Mouse (Mus musculus) spleen, postnatal 4 days (tissue): ENCODE measurements at regions not wholly inside any gene's neighbourhood (a gene's known extent, or its start where the extent isn't known, plus 50 kb on each side); places are given as distances from the start of the nearest gene placed in this dataset.

Experiments
- DNase-seq, 2 experiments: peaks; one replicate each; pipeline ENCODE4 v3.0.0; 2022; ENCODE audit warnings: low spot score in 2 of 2

DNA sequence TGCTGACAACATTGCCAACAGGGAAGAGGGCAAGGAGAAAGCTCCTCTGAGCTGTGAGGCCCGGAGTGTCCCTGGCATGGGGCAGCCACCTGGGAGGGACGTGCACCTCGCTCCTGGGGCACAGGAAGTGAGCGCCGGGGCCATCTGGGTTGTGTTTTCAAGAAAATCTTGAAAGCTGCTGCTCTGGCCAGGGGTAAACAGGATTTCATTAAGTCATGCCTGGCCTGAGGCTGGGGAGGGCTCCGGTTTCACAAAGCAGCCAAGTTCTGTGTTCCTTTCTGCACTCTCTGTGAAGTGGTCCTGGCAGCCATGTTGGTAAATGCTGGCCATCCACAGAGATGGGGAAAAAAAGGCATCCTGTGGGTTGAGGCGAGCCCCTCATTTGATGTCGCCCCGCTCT, 406.8 kb upstream of the Zmiz1 start:
- DNase-seq = no peak

GRCm38 (mm10) chr14:25059351-25059750, 399.6 kb upstream of the Zmiz1 start:
- no peak for DNase-seq

GRCm38 (mm10) chr14:25060285-25060684, 398.7 kb upstream of the Zmiz1 start:
- DNase-seq = no peak

- no peak for DNase-seq
These were observed 395.9 kb upstream of the Zmiz1 start for GRCm38 (mm10) chr14:25063090-25063489.

DNA sequence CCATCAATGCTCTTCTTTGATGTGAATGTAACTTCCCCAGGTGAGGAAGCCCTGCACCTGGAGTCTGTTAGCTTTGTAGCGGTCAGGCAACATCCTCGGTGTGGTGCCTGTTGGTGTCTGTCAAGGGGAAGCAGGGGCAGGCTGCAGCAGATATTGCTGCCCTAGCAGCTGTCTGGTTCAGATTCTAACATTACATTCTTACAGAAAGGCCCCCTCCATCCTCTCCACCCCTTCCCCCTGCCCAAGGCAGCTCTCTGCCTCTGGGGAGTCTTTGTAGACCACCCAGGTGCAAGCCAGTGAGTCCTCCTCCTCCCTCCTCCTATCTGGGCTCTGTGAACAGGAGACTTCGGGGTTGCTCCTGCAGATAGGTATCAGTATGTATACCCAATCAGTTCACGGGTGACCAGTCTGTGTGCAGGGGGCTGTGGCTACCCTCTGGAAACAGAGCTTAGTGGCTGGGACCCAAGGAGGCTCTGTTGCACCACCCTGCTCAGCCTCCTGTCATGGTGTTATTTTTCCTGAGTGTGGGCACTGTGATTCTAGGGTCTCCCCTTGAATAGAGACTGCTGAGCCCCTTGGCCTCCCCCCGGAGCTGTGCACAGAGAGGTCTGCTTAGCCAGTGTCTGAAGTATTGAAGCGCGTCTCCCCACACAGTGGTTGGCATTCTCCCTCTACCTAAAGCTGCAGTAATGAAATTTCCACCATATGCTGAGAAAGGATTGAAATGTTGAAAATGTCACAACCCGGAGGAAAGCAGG, 394.6 kb upstream of the Zmiz1 start:
- DNase-seq = no peak

DNA sequence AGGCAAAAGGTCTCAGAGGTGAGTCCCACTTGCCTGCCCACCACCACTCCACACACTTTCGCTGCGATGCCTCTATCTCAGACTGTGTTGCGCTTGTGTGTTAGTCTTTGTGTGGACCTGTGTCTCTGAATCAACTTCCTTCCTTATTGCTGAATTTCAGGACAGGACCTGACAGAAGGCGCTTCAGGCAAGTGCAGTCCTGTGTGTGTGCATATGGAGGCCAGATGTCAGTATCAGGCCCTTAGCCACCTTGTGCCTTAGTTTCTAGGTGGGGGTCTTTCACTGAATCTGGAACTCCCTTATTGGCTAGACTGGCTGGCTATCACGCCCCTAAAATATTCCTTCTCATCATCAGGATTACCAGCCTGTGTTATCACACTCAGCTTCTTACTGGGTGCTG, 391.6 kb upstream of the Zmiz1 start:
- no peak for DNase-seq

DNA sequence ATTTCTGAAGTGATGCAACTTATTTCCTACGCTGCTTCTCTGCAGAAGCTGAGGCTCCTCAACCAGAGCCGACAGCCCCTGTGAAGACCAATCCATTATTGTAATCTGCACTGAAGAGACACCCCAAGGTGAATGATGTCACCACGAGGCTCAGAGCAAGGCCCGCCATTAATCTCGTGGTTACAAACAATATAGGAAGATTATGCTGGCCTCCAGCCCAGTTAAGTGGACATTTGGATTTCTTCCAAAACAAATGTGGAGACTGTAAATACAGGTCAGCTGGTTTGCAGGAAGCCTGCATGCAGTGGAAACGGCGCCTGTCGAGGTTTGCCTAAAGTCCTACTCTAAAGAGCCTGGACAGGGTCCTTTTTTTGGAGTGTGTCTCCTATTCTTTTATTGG, 390.6 kb upstream of the Zmiz1 start:
- no peak for DNase-seq

DNA sequence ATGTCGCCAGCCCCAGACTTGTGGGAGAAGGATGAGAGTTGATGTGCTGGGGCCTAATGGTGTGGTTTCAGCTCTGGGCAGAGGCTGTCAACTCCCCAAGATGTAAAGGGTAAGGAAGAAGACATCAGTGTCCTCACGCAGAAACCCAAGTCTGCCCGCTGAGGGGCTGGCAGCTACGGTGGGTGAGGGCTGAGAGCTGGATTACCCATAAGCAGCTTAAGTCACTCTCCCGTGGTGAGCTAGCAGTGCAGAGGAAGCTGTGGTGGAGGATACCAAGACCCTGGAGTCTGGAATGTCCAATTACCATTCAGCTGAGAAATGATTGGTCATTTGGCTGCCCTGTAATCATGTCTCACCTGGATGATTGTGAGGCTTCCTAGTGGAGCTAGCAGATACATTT, 385.8 kb upstream of the Zmiz1 start:
- DNase-seq = no peak

DNA sequence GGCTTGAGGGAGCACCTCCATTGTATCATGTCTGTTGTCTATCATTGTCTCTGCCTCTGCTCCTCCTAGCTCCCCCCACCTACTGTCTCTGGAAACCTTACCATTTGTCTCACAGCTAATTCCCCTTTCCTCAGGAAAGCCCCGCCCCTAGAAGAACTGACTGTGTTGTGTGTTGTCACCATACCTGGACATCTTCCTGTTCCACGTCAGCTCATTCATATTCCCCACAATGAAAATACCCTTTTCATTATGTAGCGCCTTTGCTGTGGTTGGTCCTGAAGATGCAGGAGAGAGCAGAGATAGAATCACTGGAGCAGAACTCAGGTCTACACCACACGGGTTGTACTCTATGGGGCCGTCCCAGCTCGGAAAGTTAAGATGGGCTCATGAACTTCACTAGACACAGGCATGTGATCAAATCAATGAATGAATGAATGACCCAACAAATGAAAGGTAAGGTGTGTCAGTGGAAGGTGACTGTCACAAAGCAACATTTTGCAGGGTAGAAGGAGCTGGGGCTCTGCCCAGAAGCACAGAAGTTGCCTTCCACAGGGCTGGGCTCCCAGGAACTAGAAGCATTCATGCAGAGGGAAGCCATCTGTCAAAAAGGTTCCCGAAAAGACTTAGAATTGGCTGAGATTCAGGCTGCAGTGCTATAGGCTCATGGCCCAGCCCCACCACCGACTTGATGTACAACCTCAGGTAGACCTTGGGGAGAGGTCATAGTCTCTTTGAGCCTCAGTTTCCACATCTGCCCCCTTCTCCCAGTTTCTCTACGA, 384.8 kb upstream of the Zmiz1 start:
- no peak for DNase-seq

- DNase-seq = no peak
These were observed 384.1 kb upstream of the Zmiz1 start for GRCm38 (mm10) chr14:25074891-25075290.

GRCm38 (mm10) chr14:25080431-25080830, 378.6 kb upstream of the Zmiz1 start:
- DNase-seq = no peak

- no peak for DNase-seq
These were observed 375.1 kb upstream of the Zmiz1 start for GRCm38 (mm10) chr14:25083847-25084246.

DNA sequence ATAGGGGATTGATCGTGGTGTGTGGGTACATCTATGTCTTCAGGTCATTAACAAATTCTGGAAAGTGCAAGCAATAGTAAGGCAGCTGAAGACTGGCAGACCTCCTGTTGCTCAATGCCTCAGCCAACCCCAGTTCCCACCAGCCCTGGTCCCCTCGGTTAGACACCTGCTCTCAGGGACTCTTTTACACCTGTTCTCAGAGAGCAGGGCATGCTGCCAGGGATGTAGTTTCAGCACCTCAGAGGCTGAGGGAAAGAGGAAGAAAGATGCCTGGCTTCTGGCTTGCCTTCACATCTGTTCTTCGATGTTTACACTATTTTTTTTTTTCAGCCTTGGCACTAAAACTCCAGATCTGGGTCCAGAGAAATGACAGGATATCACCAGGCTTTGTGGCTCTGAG, 362.2 kb upstream of the Zmiz1 start:
- no peak for DNase-seq

DNA sequence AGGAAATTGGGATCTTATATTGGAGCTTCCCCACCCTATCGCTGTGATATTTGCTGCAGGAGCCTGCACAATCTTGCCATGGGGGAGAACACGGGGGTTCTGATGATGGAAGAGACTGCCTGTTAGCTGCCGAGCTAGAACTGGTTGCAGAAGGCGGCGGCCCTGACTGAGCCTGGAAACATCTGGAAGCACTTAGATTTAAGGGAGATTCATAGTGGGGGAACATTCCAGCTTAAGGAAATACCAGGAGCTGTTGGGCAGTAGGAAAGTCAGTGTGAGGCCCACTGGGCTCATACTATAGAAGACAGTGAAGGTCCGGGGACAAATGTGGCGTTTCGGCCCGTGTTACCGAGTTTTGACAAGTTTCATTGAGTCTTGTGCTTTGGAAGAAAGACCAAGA, 353.6 kb upstream of the Zmiz1 start:
- no peak for DNase-seq

DNA sequence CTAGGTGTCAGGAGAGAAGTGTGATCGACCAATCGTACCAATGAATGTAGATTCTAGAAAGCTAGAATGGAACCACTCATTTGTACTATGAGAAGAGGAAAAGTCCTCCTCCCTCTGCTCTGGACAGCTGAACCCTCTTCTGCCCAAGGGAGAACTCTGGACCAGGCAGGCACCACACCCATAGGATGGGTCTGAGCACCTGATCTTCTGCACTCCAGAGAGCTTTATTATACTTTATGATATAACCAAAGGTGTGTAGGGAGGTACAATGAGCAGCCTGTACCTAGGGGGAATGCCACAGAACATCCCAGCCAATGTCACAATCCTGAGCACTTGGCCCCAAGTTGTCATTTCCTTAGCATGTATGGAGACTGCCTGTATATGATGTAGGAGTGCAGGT, 352.5 kb upstream of the Zmiz1 start:
- no peak for DNase-seq

GRCm38 (mm10) chr14:25108101-25108652, 350.8 kb upstream of the Zmiz1 start:
- DNase-seq = peak; percentile 51 to 73

GRCm38 (mm10) chr14:25108701-25109290, 350.2 kb upstream of the Zmiz1 start:
- no peak for DNase-seq

DNA sequence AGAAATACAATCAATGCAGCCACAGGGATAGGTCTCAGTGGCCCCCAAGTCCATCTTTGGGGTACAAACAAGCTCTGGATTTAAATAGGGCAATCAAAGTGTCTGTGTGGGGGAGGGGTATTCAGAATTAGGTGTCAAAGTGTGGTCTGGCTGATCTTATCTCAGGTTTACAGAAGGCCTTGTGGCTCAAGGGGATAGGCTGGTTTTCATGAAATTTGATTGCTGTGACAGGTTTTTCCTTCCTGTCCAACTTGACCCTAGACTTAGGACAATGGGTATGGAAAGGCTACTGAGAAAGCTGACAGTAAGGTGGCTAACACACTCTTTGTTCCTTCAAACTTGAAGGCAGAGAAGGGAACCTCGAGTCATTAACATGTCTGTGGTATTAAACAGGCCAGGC, 349.3 kb upstream of the Zmiz1 start:
- DNase-seq = no peak

DNA sequence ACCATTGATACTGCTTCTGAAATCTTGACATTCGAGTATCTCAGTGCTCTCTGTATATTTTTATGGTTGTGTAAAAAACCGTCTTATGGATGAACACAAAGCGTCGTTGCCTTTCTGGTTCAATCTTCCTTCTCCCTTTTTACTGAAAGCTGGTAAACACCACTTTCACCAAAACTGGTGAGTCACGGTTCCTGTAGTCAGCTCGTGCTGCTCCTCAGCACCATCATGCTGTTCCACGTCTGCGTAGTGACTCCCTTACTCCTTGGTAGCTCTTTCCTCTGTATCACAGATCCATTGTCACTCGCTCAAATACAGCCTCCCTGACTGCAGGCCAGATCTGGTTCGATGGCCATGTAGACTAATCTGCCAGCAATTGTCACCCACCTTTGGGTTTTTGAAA, 346.2 kb upstream of the Zmiz1 start:
- DNase-seq = no peak

DNA sequence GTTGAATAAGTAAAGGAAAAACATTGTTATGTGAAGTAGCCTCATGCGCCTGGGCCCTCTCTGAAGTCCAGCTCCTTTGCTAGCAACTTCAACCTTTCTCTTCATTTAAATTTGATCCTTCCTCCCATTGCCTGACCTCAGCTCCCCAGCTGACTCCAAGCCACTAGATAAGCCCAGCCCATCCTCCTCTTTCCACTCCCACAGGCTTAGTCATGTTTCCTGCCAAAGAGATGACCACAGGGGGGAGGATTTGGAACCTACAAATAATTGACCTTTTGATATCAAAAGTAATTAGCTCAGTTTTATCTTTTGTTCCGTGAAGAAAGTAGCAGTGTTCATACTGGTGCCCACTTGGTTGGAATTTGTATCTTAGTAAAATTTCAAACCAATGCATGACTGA, 345.7 kb upstream of the Zmiz1 start:
- no peak for DNase-seq

- peak; percentile 68 to 89 for DNase-seq
These were observed 342.6 kb upstream of the Zmiz1 start for GRCm38 (mm10) chr14:25116424-25116823.

GRCm38 (mm10) chr14:25119999-25120398, 339.0 kb upstream of the Zmiz1 start:
- DNase-seq = no peak

DNA sequence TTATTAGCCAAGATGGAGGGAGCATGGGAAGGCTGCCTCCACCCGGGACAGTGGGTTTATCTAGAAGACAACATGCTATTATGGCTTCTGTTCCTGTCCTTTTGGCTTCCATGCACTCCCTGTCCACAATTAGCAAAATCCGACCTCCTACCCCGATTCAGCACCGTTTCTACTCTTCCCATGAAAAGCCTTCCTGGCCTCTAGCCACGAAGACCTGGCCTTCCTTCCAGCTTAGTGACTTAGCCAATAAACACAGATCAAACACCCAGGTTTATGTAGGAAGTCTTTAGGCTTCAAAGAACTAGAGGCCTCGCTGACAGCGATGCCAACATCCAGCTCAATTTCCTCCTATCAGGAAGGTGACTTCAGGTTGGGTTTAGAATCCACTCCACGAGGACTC, 338.5 kb upstream of the Zmiz1 start:
- no peak for DNase-seq
